Mouse (Mus musculus) frontal cortex, adult (tissue): ENCODE data around the gene Rtn3.
"Not testable (repeated sequence)": the region's sequence is repeated elsewhere in the genome, so short reads cannot be mapped to it uniquely, and the experiment has no call there.

ENCODE experiments used
- ATAC-seq: cut with Nextera tagmentation; 2 replicates; pipeline ENCODE4 v1.9.2; 2017; ENCODE audit warnings: mild to moderate bottlenecking, moderate library complexity, mixed read lengths; ENCODE audit not compliant: low TSS enrichment

Gene Rtn3

DNA sequence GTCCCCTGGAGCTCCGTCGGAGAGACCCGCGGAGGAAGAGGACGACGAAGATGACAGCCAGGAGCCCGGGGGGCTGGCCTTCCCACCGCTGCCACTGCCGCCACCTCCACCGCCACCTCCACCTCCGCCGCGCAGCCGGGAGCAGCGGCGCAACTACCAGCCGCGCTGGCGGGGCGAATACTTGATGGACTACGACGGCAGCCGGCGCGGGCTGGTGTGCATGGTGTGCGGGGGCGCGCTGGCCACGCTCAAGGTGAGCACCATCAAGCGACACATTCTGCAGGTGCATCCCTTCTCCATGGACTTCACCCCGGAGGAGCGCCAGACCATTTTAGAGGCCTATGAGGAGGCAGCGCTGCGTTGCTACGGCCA lies 60.4 kb downstream of the Rtn3 start:
- no peak for ATAC-seq

DNA sequence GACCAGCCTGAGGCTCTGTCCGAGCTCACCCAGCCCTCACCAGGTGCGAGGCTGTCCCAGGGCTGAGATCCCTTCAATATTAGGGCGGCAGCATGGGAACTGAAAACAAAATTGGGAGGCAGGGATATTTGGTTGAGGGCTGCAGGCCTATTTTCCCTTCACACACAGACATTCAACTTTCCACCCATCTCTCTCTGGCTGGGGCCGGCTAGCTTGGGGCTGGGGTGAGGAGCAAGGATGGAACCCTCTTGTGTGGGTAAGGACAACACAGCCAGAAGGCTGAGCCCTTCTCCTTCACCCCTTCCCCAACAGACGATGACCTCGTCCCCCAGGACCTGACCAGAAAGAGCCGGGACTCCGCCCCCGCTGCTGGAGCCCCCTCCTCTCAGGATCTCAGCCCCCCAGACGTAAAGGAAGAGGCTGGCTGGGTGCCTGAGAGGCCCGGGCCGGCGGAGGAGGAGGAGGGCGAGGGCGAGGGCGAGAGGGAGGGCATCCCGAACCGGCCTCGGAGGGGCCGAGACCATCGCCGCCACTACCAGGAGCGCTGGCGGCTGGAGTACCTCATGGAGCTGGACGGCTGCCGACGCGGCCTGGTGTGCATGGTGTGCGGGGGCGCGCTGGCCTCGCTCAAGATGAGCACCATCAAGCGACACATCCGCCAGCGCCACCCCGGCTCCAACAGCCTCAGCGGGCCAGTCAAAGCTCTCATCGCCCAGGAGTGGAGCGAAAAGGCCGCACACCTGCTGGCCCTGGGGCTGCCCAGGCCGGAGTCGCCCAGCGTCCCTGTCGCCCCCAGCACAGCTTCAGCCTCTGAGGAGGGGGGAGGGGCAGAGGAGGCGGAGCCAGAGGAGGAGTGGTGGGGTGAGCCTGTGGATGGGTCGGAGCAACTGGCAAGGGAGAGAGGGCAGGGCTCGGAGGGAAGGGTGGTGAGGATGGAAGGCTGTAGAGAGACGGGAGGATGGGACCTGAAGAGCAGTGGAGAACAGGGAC lies 61.2 kb downstream of the Rtn3 start:
- peak; percentile 31 for ATAC-seq

DNA sequence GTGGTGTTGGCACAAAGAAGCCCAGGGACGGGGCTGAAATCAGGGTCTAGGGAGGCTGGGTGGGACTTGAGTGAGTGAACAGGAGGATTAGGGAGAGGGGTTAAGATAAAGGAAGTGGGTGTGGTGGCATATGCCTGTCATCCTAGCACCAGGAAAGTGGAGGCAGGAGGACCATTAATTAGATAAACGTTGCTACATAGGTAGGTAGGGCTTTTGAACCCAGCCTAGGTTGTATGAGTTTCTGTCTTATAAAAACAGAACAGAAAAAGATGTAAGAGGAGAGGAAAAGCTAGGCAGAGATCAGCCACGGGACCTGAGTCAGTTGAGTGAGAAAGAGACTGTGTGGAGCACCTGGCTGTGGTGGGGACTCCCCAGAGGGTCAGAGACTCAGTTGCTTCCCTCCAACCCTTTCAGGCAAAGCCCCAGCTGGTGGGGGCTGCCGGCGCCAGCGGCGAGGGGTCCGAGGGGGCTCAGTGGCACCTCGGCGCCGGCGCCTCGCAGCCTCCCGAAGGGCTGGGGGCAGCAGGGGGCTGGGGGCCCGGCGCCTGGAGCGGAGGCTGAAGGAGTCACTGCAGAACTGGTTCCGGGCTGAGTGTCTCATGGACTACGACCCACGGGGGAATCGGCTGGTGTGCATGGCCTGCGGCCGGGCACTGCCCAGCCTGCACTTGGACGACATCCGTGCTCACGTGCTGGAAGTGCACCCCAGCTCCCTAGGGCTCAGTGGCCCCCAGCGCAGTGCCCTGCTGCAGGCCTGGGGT lies 62.1 kb downstream of the Rtn3 start:
- ATAC-seq = no peak

DNA sequence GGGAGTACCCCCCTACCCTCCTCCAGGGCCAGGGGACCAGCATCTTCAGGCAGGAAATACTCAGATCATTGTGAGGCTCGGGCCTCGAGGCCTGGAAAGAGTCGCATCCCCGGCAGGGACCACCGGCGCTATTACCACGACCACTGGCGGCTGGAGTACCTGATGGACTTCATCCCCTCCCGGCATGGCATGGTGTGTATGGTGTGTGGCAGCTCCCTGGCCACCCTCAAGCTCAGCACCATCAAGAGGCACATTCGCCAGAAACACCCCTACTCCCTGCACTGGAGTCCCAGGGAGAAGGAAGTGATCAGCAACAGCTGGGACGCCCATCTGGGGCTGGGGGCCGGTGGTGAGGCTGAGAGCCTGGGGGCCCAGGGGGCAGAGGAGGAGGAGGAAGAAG lies 63.0 kb downstream of the Rtn3 start:
- no peak for ATAC-seq

DNA sequence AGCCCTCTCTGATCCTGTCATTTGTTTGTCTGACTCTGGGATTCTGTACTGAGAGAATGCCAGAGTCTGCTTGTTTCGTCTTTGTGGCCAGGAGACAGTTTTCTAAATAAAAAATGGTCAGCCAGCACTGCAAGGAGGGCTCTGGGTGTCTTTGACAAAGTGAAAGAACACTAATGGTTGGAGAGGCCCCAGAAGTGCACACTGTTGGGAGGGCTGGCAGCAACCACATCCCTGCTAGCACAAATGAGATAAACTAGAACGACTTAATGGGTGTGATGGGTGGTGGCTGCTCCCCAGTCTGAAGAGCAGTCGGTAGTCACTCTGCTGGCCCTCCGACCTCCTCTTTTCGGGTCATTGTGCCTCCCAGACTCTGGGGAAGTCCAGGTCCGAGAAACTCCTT lies 63.9 kb downstream of the Rtn3 start:
- ATAC-seq = no peak

DNA sequence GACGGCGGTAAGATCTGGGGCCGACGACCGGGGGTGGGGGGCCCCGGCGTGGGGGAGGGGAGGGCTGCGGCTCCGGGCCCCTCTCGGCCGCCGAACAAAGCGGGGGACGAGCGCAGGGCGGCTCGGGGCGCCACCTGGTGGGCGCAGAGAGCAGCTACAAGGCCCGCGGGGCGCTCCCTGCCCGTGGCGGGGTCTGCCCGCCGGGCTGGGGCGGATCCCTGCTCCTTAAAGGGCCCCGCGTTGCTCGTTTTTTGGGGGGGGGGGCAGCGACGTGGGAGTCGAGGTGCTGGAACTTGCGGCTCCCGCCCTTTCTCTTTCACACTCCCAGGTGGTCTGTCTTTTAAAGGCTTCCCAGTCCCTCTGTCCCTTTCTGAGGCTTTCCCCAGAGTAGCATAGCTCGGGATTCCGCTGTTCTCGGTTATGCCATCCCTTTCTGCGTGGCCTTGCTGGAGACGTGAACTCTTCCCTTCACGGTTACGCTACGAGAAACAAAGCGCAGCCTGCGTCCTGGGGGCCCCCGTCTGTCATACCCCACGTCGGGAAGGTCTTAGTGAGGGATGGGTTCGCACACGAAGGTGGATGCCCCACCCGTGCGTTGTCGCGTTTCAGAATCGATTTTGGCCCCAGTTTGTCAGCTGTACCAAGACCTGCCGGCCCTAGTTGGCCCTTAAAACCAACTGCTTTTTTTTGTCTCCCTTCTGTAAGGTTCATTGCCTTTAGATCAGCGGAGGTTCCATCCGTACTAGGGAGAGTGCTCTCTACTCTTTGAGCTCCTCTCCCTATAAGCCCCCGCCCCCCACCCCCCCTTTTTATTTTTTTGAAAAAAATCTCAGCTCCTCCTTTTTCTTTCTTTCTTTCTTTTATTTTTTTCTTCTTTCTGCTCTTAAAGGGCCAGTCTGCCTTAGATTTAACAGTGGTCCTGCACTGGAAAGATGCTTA lies 64.9 kb downstream of the Rtn3 start:
- peak; percentile 32 for ATAC-seq

DNA sequence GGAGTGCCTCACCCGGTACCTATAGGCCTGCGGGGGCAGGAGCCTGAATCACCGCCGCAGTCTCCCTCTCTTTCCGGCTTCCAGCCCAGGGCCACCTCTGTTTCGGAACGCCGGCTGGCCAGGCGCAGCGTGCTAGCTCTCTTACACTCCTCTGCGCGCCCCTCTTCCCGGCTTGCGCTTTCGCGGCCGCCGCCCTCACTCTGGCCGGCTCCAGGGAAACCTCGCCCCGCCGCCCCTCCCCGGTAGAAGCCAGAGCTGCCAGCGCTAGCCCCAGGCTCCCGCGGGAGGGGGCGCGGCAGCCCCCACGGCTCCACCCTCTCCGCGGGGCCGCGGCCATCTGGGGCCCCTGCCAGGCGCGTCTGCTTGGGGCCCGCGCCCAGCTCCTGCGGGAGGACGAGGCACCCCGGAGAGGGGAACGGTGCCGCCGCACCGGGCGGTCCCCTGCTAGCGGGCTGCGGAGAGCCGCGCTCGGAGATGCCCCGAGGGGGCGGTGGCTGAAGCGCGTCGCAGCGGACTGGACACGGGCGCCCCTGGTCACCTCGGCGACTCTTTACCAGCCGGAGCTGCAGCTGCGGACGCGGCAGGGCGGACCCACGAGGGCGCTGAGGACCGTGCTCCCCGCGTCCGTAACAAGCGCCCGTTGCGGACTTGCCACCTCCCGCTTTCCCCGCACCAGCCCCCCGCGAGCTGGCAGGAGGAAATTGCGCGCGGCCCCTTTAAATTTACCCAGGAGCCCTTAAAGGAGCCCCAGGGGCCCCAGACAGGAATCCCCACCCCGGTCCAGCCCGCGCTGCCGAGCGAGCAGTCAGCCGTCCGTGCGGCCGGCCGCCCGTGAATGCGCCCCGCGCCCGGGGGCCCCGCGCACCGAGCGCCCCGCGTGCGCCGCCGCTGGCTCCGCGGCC lies 66.0 kb downstream of the Rtn3 start, which contains the start of gene 2700081O15Rik:
Gene 2700081O15Rik, plus strand, starts transcription at position 792 of the 902 bp plus-strand sequence.
- ATAC-seq = peak; percentile 35

DNA sequence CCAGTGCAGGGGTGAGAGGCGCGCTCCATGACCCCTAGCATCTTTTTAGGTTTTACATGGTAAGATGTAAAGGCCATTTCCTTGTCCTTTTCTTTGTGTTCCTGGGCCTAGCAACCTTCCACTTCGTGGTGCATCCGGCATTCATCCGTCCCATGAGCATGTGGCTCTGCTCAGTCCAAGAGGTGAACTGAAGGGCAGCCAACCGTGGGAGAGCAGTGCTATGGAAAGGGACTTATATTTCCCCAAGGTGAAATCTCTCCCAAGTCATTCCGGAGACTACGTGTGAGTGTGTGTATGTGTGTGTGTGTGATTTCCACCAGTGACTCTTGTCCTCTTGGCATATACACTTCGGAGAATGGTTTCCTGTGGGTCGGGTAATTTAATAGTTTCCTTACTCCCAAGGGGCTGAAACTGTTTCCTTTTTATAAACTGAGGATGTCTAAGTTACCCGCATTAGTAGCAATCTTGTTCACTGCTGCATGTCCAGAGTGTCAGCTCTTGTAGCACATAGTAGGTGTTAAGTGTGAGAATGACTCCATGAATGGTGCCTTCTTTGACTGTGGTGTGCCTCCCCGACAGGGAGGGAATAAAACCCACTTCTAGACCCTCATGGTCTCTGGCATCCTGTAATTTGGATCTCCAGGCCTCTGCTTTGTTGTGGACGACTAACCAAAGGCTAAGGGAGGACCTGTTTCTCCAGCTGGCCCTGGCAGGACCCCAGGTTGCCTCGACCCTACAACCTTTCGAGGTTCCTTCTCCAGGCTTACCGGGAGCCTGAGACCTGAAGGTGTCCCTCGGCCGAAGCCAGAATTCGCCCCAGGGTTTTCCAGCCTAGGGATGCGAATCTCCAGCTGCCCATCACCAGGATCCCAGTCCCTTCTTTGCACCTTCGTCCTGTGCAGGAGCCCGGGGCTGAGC lies 66.9 kb downstream of the Rtn3 start:
- no peak for ATAC-seq

DNA sequence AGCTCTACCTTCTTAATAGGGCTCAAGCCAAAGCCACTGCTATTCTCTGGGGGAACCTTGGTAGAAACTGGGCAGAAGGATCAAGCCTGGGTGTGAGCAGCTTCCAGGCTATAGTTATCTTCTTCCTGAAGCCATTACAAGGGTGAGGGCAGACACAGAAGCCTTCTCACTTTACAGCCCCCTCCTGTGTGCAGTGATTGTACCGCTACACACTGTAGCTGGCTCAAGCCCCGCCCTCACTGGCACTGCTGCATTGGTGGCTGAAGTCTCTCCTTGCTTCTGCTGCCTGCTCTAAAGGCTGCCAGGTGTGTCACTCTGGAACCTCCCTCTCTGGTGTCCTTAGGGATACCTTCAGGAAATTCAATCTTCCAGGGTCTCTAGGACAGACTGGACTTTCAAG lies 70.7 kb downstream of the Rtn3 start:
- ATAC-seq = no peak

DNA sequence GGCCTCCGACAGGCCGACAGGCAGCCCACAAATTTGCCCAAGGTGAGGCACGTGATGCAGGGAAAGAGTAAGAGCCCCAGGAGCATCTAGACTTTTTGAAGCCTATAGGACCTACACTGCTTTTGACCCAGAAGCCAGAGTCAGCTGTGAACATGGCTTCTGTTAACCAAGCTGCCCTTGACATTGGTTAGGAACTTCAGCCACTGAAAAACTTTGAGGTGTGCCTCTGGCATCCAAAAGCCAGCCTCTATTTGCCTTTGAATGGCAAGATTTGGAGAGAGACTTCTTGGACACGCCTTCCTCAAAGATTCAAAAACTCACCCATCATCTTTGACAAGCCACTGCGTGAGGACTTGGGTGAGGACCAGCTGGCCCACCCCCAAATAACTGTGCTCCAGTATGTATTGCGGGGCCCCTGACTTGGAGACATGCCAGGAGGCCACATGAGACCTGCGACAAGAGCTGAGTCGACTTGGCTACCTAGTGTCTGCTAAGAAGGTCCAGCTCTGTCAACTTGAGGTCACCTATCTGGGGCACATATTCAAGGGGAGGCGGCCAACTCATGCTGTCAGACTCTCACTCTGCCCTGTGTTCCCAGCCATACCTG lies 78.4 kb downstream of the Rtn3 start:
- no peak for ATAC-seq

DNA sequence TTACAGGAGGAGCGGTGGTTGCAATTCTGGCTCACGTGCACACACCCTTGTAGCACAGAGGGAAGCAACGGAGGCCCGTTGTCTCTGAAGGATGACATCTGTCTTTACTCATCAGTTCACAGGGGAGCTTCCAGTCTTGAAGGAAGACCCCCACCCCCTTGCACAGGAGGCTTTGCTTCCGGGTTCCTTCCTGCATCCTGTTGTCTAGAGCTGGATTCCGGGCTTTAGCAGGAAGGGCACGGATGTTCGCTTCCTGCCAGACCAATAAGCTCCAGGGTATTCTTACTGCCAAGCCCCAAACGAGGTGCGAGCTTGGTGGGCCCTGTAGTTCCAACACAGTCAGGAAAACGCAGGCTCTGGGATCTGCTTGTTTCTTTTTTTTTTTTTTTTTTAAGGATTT lies 82.4 kb downstream of the Rtn3 start:
- ATAC-seq = no peak

DNA sequence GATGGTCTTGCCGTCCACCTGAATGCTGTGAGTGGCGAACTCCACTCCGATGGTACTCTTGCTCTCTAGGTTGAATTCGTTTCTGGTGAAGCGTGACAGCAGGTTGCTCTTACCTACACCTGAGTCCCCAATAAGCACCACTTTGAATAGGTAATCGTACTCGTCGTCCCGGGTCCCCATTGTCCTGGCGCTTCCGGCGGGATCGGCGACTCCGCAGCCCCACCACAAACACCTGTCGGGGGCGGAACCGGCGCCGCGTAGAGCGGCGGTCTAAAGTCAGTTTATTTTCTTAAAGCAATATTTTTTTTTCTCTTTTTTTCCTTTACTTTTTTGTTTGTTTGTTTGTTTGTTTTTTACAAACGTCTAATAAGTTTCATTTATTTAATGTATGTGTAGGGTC lies 84.2 kb downstream of the Rtn3 start:
- not testable (repeated sequence) for ATAC-seq

DNA sequence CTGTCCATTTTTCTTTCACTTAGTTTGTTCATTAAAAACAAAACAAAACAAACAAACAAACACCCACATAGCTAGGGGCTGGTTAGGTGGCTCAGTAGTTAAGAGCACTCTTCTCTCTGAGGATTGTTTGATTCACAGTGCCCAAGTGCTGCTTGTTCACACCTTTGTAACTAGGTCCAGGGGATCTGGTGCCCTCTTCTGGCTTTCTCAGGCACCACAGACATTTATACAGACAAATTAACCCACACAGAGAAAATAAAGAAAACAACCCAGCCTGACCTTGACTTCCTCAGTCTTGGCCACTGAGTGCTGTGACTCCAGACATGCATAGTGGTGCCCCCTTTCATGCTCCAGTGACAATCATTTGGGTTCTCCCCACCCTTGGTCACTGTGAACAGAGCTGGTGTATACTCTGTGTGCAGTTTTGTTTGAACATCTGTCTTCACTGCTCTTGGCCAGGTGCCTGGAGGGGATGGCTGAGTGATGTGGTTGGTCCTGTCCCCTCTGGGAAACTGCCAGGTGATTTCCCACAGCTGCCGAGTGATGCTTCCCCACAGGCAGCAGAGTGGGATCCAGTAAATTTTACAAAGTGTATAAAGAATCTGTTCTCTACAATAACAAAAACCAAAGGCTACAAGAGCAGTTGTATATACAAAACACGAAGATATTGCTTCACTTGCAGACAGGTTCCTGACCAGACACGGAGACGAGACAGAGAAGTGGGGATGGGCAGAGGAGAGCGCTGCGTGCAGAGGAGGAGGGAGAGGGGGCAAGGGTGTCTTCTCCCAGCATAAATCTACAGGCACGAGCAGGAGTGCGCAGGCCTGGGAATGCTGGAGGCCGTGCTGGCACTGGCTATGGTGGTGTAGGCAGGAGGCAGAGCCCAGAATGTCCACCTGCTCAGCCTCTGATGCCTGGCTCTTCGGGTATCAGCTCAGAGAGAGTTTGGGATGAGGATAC lies 85.9 kb downstream of the Rtn3 start:
- ATAC-seq = not testable (repeated sequence)

DNA sequence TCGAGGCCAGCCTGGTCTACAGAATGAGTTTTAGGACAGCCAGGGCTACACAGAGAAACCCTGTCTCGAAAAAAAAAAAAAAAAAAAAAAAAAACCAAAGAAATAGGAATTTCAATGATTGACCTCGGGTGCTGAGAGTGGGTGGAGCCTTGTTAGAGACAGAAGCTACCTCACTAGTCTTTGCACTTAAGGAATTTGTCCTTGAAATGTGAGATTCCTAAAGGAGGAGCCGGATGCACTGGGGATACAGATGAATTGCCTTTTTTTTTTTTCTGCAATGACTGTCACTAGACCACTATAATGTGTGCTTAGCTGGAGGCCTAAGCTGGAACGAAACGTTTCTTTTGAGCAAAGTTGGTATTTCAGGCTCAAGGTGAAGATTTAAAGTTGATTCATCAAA lies 94.6 kb downstream of the Rtn3 start:
- no peak for ATAC-seq

DNA sequence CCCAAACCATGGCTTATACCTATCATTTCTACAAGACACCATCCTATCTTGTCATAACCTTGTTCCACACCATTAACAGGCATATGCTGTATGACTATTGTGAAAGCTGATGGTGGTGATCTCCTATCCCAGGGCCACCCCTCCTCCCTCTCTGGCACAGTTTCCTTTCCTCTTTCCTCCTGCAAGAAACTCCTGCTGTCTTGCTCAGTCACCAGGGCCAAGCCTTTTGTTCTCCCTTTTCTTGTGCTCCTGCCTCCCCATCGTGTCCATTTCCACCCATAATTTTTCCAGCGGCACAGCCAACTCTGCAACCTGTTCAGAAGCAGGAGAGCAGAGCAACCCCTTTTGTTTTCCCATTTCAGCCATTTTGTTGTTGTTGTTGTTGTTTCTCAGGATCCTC lies 97.0 kb downstream of the Rtn3 start:
- no peak for ATAC-seq

DNA sequence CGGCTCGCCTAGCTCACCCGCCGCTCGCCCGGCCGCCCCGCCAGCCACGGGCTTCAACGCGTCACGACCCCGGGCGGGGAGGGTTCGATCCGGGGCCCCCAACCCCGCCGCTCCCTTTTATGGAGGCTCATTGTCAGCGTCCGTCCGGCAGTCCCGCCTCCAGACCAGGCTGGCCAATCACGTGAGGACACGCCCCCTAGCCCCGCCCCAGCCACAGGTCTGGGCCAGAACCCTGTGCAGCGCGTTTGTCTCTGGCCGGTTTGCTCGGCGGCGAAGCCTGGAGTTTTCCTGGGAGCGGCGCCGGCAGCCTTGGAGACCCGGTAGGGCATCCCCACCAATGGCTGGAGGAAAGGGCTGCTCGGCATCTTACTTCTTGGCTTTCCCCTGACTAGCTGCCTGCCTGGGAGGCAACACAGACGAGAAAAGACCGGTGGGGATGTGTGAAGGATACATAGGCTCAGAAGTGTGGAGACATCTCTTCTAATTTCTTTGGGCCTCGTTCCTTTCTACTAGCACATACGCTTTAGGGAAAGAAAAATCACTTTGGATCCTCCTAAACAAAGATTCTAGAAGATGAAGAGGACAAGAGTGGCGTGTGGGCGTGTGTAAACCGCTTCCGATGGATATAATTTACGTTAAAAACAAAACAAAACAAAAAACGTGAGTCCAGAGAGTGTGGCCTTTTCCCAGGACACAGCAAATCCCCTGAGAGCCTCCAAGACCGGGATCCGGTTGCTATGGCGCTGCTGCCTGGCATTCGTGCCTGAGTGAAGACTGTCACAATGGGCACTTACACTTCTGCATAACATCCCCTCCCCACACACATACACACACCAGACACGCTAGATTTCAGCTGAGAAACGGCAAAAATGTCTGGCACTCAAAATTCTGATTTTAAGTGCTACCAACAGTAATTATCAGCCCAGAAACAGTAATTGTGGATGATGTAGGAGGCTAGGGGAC lies 99.9 kb downstream of the Rtn3 start, which contains the start of gene Spindoc:
Gene Spindoc, minus strand, starts transcription at position 92 of the 963 bp plus-strand sequence.
- peak; percentile 91 for ATAC-seq
